Mouse (Mus musculus) forelimb bud, embryonic 11.5 days (tissue): ENCODE measurements at regions not wholly inside any gene's neighbourhood (a gene's known extent, or its start where the extent isn't known, plus 50 kb on each side); places are given as distances from the start of the nearest gene placed in this dataset.

ENCODE experiments used
- DNase-seq: peaks from one replicate; pipeline ENCODE4 v3.0.0-alpha.2; 2012; ENCODE audit warnings: low read depth, low spot score

DNA sequence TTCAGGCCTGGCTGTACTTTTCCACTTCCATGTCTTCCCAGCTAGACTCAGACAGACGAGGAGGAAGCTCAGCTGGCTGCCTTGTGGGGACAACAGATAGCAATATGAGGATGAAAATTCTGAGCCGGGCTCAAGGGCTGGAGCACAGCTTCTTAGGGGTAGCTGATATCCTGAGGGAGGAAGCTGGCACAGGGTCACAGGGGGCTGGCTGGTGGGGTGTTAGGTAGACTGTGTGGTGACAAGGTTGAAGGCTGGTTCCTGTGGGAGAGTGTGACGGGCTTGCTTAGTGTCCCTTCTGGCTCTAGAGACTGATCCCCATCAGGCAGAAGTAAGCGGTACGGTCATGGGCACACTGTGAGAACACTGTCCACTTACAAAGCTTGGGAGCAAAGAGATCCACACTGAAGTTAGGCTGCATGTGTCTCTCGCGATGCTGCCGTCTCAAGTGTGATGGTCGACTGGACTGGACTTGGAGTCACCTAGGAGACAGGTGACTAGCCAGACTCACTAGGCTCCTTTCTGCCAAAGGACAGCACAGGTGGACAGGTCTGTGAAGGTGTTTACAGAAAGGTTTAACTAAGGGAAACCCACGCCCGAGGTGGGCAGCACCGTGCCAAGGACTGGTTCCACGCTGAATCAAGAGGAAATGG, 111.1 kb upstream of the S1pr3 start:
- no peak for DNase-seq

GRCm38 (mm10) chr13:51299047-51299760, 109.2 kb upstream of the S1pr3 start:
- DNase-seq = no peak

- no peak for DNase-seq
Measured at GRCm38 (mm10) chr13:51301476-51301875, 107.0 kb upstream of the S1pr3 start.

DNA sequence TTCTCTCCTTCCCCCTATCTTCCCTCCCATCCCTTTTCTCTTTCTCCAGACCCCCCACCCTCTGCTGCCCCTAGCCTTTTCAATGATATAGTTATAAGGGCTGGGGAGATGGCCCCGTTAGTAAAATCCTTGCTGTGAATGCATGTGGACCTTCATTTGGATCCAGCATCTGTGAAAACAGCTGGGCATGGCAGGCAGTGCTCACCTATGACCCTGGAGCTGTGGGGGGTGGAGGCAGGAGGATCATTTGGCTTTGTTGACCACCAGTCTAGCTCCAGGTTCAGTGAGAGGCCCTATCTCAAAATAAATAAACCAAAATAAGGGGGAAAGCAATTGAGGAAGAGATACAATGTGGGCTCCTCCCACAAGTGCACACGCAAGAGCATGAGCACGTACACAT, 105.3 kb upstream of the S1pr3 start:
- no peak for DNase-seq

DNA sequence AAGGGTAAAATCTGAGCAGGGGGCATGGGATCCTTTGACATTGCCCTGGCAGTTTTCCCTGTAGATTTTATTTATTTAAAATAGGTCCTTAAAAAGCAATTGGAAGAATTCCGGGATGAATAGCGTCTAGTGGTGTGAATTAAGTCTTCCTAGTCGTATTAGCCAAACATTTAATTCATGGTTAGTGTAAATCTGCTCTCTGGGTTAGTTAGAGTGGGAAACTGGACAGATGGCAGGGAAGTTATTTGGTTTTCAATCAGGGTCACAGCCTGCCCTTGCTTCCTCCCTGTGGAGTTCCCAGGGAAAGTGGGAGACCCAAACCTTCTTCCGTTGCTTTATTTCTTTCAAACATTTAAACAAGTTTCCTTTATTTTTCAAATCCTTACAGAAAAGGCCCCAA, 103.8 kb upstream of the S1pr3 start:
- no peak for DNase-seq

- DNase-seq = no peak
Measured at GRCm38 (mm10) chr13:51309446-51309845, 99.0 kb upstream of the S1pr3 start.

DNA sequence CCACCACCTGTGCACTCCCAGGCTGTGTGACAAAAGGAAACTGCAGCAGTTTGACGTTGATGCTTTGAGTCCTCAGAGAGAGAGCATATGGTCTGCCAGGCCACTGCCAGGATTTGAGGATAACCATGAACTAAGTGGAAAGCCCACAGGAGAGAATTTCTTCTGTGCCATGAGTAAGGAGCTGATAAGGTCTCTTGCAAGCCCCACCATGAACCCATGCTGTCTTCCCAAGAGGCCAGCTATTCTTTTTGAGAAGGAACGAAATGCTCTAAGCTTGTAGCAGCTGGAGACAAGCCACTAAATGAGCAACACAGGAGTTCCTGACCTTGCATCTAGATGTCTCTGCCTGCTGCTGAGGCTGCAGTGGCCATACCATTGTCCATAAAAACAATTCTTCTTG, 98.4 kb upstream of the S1pr3 start:
- no peak for DNase-seq

DNA sequence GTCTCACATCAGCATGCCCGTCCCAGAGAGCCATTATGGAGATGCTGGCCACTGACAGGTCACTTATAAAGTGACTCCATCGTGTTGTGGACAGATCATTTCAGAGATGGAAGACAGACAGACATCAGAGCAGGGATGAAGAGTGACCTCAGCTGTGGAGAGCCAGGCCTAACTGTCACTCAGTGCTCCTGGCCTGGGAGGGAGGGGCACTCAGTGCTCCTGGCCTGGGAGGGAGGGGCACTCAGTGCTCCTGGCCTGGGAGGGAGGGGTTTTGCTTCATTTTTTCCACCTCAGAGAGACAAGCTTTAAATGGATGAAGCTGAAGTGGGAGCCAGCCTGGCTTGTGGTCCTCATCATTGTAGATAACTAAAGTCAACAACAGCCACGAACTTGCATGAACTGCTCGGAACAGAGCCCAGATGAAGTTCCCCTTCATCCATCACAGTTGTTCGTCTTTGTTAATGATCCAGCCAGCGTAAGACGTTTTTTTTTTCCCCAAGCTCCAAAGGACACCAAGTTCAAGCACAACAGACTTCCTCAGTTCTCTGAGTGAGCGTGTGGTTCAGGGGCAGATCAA, 96.7 kb upstream of the S1pr3 start:
- DNase-seq = no peak

DNA sequence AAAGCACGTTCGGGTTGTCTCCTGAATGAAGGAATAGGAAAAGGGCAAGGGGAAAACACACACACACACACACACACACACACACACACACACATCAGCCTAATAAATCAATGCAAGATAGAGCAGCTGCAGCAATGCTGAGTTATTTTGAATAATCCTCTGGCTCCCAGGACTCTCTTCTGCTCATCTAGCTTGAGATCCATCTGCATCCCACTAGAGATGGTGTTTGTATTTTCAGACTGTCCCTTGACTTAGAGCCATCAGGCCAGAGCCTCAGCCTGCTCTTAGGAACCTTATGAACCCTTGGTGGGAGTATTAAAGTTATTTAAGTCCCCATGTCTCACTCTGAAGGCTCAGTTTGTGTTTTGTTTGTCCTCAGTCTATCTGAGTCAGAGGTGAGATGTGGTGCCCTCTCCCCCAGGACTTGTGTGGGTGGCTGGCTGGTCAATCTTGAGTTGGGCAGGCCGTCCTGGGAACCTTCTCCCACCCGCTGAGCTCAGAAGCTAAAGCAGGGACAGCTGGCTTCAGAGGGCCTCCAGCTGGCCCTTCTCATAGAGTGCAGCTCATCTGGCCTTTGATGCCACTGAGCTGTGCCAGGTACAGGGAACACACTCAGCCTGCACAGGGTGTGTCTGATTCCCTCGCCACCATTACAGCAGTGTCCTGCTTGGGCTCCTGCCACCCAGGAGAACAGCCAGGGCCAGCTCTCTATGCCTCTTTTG, 95.1 kb upstream of the S1pr3 start:
- no peak for DNase-seq

GRCm38 (mm10) chr13:51314541-51314977, 93.9 kb upstream of the S1pr3 start:
- peak; percentile 97 for DNase-seq

- no peak for DNase-seq
Measured at GRCm38 (mm10) chr13:51315008-51315778, 93.2 kb upstream of the S1pr3 start.

- no peak for DNase-seq
Measured at GRCm38 (mm10) chr13:51315779-51316041, 92.7 kb upstream of the S1pr3 start.

- no peak for DNase-seq
Measured at GRCm38 (mm10) chr13:51323058-51323715, 85.3 kb upstream of the S1pr3 start.

GRCm38 (mm10) chr13:51324714-51325113, 83.7 kb upstream of the S1pr3 start:
- no peak for DNase-seq

DNA sequence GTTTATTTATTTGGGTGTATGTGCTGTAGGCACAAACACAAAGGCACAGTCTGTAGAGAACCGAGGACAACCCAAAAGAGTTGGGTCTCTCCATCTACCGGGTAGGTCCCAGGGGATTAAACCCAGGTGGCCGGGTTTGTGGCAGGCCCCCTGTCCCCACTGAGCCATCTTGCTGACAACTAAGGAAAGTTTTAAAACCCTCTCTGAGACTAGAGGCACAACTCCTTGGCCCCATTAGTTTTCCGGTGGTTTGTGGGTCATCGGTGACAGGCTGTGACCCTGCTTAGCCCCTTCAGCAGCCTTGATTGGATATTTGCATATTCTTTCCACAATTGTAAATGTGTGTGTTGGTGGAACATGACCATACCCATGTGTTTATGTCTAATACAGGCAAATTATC, 83.1 kb upstream of the S1pr3 start:
- no peak for DNase-seq

DNA sequence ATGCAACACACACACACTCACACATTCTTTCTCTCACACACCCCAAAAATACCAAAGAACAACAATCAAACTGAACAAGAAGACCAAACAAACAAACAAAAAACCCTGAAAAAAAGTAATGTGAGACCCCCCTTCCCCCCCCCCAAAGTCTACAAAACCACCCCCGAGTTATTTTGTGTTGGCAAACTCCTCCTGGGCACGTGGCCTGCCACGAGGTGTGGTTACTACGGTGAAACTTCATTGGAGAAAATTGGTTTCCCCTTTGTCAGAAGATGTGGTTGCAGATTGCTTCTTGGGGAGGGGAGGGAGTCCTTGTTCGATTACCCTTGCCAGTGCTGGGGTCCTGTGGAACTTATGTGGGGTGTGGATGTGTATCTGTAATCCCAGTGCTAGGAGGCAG, 82.3 kb upstream of the S1pr3 start:
- no peak for DNase-seq

- DNase-seq = peak; percentile 56
Measured at GRCm38 (mm10) chr13:51328131-51328970, 80.1 kb upstream of the S1pr3 start.

GRCm38 (mm10) chr13:51328971-51329346, 79.5 kb upstream of the S1pr3 start:
- no peak for DNase-seq

GRCm38 (mm10) chr13:51329717-51330116, 78.7 kb upstream of the S1pr3 start:
- no peak for DNase-seq

DNA sequence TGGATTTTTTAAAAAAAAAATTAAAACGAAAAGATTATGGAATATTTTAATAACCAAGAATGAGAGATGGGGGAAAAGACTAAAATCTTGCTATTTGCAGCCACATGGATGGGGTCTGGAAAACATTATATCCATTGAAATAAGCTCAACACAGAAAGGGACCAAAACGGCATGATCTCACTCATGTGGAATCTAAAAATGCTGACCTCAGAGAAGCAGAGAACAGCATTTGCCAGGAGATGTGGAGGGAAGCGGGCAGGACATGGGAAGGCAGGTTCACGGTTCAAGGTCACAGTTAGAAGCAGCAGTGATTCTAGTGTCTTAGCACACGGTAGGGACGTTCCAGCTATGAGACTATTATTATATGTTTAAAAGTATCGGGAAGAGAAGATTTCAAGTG, 76.2 kb upstream of the S1pr3 start:
- DNase-seq = no peak

DNA sequence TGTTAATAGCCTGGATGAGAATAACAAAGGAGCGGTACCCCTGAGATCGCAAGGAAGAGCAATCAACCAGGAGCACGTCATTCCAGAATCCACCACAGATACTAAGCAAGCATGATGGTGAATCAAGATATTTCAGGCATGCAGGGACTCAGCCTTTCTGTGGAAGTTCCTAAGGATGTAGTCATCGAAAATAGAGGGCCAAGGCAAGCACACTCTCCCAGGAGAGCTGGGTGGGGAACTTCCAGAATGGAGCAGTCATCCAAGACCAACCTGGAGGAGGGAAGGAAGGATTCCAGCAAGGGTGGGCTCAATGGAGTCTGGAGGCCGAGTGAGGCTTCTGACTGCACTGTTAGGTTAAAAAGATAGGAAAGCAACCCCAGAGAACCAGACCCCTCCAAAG, 75.0 kb upstream of the S1pr3 start:
- no peak for DNase-seq
